Mouse (Mus musculus): ENCODE data around the gene Vmn2r19. TPM values are rescaled to one million over a fixed set of nuclear protein-coding genes. Genes with fewer than 3 reads are reported as not detected.

Gene Vmn2r19
- total RNA-seq, 2 experiments from 2014 or later, result not detected

Other genes with a start within 250 kb of the Vmn2r19 start
- gene Clec4a2, start 201.9 kb upstream of the Vmn2r19 start, total RNA-seq (2021), result 1 to 10 TPM; 1.7 to 3.3 TPM
- gene Clec4b2, start 135.4 kb upstream of the Vmn2r19 start, total RNA-seq (2021), result not detected
- 1 to 10 TPM; 1.2 to 2.8 TPM for gene Clec4n, start 78.5 kb upstream of the Vmn2r19 start, total RNA-seq (2021)
- under 1 TPM in 1 of 2 experiments, not detected in 1; 0.63 TPM for gene Clec4d, start 46.2 kb upstream of the Vmn2r19 start, total RNA-seq (2021)
- gene Clec4e, start 18.5 kb upstream of the Vmn2r19 start, total RNA-seq (2021), result under 1 TPM in 1 of 2 experiments, not detected in 1; 0.23 TPM
- gene Vmn2r20, start 109.8 kb downstream of the Vmn2r19 start, total RNA-seq (2021), result not detected
- not detected for gene Vmn2r21, start 225.1 kb downstream of the Vmn2r19 start, total RNA-seq (2021)